Mouse (Mus musculus) brain, embryonic 14.5 days (tissue): Measurements from ENCODE around the gene Fig4.

Source experiments
- CTCF ChIP-seq: fragments of 200-500 bp; IDR thresholded peaks from 2 replicates; pipeline ENCODE4 v1.5.1; 2012; ENCODE audit warnings: inconsistent platforms, mild to moderate bottlenecking, moderate library complexity, borderline replicate concordance; ENCODE audit not compliant: insufficient read depth, insufficient read length; ENCODE audit errors: extremely low read depth
- POLR2A ChIP-seq: fragments of 200-500 bp; IDR thresholded peaks from 2 replicates; pipeline ENCODE4 v1.6.1; 2012; ENCODE audit warnings: mild to moderate bottlenecking, inconsistent platforms, borderline replicate concordance; ENCODE audit not compliant: poor library complexity, insufficient read depth, insufficient read length, severe bottlenecking; ENCODE audit errors: extremely low read depth

GRCm38 (mm10) chr10:41288074-41288473, 15.0 kb downstream of the Fig4 start:
- TF ChIP-seq CTCF (no peak), POLR2A (no peak)
